Mouse (Mus musculus): Measurements from ENCODE around the gene Pde9a.

Pde9a gene

DNA sequence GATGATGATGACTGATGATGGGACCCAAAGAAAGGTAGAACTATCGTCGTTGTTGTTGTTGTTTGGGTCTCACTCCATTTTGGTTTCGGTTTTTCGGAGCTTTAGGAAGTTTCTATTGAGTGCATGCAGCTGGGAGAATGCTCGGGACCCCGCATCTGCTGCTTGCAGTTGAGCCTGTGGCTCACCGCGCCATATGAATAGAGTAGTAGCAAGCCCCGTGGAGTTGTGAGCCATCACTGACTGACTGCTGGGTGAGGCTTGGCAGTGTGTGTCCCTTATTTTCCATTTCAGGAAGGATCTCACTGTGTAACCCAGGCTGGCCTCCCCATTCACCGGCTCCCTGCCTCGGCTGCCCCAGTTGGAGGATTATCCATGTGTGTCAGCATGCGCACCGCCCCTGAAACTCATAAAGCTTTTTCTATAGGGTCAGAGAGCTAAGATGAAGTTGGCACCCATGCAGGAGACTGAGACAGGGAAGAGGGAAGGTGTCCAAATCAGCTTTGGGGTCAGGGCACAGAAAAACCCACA, 47.5 kb downstream of the Pde9a start:
- DNase-seq (ENCODE audit: low read depth, low spot score): no peak

DNA sequence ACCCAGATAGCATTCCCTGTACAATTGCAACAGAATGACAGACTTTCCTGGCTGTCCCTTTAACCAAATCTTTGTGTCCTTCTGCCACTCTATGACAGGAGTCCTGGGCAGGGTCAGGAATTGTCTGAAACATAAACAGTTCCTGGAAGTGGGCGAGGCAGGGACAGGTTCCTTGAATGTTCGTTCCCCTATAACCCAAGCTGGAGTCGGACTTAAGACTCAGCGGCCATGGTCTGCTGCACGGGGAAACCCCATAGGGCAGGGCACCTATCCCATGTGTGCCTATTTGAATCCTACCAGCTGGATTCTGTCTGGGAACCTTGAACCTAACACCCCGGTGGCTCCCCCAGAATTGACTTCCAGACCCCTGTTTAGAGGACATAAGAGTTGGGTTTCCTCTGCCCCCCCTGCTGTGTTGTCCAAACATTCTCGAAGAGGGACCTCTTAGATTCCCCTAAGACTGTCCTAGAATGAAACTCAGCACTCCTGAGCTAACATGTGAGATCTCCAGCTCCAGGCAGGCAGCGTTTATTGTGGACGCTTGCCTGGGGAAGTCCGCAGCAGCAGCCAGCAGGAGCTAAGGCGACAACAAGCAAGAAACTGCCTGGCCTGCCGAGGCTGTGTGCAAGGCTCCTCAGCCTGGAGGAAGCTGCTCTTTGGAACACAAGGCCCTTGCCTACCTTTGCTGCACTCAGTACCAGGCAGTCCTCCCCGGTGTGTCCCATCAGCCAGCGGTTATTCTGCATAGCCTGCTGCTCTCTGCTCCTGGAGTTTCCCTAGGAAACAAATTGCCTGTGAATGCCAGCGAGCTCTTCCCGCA, 48.2 kb downstream of the Pde9a start:
- DNase-seq (ENCODE audit: low read depth, low spot score): no peak

DNA sequence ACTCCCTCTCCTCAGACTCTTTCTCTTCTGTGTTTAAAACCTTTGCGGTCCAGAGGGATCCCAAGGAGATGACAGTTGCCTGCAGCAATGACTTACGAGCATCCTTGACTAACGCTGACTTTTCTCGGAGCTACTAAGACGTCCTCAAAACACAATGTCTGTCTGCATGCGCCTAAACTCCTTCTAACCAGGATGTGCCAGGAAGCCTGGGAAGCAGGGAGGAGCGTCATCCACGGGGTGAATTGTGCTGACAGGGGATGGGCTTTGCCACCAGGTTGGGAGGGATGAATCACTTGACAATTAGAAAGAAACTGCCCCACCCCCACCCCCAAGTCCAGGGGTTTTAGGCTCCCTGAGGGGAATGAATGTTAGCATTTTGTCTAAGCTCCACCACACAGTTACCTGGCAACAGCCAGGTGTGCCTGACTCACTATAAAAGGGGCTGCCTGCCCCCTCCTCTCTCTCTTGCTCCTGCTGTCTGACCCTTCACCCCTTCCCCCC, 48.9 kb downstream of the Pde9a start:
- no peak for DNase-seq (ENCODE audit: low read depth, low spot score)

DNA sequence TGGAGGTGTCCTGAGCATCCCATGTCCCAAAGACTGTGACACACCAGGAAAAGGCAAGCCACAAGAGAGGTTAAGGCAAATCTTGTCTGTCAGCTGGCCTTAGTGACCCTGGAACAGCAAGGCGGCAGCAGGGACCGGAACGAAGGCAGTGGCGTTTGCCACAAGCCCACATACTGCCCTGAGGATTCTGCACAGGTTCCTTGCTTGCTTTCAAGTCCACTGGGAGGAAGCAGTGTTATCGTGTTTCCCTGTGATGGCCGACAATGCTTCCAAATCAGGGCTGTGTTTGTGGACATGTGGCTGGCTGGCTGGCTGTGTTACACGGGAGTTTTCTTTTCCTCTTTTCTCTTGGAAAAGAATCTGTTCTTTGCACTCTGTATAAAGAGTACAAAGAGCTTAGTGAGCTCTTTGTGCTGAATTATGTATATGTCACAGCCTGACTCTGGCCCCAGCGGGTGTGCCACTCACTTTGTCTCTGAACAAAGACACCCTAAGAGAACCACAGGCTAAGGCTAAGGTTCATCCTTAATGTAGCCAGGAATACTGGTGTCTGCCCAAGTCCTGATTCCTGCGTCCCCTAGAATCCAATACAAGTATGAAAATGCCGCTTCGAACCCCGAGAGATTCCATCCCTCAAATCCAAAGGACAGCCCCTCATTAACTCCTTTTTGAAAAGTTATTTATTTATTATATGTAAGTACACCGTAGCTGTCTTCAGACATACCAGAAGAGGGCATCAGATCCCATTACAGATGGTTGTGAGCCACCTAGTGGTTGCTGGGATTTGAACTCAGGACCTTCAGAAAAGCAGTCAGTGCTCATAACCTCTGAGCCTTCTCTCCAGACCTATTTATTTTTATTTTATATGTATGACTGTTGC, 50.2 kb downstream of the Pde9a start:
- no peak for DNase-seq (ENCODE audit: low read depth, low spot score)

DNA sequence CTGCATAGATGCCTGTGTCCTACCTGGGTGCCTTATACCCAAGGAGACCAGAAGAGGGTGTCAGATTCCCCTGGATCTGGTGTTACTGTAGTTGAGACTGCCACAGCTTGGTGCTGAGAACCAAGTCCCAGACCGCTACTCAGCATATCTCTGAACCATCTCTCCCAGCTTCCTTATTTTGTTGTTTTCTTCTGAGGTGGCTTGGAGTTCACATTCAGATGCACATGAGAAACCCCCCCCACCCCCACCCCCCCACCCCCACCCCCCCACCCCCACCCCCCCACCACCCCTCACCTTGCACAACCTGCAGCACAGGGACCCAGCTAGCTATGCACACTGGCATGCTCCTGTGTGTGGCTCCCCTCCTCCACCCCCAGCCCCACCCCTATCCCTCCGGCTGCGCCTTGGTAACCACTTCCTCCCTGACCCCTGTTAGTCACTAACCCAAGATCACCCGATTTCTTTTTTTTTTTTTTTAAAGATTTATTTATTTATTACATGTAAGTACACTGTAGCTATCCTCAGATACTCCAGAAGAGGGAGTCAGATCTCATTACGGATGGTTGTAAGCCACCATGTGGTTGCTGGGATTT, 50.9 kb downstream of the Pde9a start:
- no peak for DNase-seq (ENCODE audit: low read depth, low spot score)

DNA sequence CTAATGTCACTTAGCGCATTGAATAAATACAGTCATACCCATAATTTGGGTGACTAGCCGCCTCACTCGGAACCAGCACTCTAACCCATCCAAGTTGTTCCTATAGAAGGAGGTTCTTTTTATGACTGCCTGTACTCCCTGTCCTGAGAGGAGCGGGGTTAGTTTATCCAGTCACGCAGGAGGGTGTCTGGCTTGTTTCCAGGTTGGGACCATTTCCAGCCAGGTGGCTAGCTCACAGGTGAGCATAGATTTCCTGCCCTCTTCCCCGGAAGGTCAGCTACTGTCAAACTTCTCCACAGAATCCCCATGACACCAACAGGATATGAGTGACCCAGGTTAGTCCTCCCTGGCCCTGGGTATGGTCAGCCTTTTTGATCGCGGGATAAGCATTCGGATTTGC, 51.5 kb downstream of the Pde9a start:
- DNase-seq (ENCODE audit: low read depth, low spot score): no peak

DNA sequence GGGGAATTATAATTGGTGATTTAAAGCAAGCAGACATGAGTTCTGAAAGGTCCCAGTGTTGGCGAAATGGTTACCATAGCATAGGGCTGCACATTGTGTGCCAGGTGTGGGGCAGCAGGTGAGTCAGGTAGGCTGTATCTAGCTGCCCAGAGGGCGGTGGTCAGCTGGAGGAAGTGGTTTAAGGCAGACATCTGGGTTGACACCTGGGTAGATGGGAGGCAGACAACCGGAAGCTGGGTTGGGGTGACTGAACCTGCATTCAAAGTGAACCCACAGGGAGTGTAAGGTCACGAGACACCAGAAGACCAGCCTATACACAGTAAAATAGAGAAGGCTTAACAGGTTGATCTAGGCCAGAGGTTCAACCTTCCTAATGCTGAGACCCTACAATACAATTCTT, 54.0 kb downstream of the Pde9a start:
- DNase-seq (ENCODE audit: low read depth, low spot score): no peak

DNA sequence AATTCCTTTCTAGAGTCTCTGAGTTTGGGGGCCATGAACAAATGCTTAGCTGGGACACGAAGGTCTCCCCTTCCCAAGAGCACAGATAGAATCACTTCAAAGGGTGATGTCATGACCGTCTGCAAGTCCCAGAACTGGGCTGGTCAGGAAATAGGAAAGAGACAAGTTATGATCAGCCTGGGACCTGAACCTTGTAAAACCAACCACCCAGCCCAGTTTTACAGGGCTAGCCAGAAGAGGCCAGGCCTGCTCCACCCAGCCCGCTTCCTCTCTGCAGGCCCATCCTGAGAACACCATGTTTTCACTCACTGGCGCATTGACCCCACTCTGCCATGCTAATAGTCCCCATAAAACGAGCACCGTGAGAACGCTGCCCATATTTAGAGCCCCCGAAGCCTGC, 56.5 kb downstream of the Pde9a start:
- DNase-seq (ENCODE audit: low read depth, low spot score): no peak

DNA sequence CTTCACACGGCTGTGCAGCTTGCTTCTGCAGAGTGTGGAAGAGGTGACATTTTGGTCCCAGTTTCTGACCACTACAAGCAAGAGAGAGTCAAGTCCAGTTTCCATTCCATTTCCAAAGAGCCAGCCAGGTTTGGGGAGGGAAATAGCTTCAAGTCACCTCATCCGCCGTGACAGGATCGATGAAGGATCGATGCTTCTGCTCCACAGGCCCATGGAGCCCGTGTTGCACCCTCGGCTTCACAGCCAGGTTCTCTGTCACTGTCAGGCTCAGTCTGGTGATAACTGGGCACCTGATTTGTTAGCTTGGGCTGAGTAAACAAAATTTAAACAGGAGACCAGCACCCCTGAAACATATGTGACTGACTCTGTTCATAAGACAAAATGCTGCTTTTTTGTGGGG, 58.2 kb downstream of the Pde9a start:
- no peak for DNase-seq (ENCODE audit: low read depth, low spot score)

DNA sequence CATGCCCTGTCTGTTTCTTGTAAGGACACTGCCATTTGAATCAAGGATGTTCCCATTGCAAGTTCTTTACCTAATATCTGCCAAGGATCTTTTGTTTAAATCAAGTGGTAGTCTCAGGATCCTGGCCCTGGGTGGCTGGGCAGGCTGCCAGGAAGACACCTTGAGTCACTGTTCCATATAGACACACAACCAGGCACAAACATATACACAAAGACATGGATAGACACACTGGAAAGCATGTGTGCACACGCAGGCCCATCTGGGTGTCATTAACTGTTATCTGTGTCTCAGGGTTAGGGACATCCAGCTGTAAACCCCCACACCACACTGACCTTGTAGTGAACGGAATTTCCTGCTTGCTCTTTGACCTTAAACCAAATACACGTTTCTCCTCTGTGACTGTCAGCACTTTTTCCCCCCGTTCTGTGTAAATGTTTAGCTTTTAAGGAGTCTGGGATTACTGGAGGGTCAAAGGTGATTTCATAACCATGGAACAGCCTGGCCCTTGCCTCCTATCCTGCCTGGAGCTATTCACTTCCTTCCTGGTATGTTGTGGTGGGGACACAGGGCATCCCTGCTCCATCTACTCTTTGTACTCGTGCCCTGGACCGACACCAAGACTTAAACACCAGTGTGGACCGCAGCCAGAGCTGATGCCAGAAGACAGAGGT, 59.2 kb downstream of the Pde9a start:
- DNase-seq (ENCODE audit: low read depth, low spot score): no peak

DNA sequence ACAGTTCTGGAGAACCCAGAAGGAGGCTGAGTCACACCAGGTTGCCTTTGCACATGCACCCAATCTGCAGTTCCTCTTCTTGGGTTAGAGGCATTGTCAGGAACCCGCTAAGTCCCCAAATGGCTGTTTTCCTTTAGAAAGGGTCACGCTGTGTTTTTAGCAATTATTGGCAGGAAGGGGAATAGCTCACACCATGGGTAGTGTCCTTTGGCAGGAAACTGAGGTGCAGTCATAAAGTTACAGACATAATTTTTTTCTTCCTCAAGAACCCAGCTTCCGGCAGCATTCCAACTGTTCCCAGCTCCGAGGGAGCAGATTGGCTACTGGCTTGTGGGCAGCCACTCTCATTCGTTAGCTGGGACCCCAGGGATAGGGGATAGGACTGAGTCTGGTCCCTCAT, 61.8 kb downstream of the Pde9a start:
- no peak for DNase-seq (ENCODE audit: low read depth, low spot score)

DNA sequence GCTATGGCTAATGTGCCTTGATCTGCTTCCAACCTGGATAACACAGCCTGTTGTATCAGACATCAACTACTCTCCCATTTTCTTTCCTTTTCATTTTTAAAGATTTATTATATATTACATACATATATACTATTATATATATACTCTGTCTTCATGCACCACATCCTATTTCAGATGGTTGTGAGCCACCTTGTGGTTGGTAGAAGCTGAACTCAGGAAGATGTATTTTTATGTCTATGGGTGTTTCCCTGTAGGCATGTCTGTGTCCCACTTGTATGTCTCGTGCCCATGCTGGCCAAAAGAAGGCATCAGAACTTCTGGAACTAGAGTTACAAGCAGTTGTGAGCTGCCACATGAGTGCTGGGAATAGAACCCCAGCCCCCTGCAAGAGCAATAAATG, 62.5 kb downstream of the Pde9a start:
- no peak for DNase-seq (ENCODE audit: low read depth, low spot score)

DNA sequence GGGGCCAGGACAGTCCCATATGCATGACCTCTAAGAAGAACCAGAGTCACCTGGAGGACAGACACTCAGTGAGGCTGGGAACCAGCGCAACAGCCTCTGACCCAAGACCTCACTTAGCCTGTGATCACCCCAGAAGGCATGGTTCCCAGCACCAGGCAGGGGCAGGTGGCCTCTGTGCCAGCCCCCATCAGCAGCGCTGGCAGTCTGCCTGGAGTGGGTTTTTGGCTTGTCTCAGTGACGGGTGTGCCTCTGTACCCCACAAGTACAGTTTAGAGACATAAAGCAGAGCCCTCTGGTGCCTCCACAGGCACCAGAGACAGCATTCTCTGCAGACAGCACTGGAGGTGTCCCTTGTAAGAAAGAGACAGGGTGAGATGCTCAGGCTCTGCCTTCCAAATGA, 64.2 kb downstream of the Pde9a start:
- no peak for DNase-seq (ENCODE audit: low read depth, low spot score)

DNA sequence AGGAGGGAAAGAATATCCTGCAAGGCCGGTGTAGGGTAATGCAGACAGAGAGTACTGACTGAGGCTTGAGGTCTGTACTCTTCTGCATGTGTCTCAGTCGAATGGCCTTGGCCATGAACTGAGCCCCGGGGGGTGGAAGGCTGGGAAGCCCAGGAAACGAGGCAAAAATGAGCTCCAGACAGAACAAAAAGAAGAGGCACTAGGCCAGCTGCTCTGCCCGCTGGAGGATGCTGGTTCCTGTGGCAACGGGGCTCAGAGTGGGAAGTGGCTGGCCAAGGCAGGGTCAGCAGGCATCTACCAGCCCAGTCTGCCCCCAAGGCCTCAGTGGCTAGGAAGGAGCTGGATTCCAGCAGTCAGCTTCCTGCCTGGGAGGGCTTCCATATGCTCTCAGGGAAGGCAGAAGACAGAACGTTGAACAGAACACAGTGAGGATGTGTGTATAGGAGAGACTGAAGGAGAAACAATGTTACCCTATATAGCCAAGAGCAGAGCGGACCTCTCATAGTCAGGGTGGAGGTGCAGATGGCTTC, 65.2 kb downstream of the Pde9a start:
- no peak for DNase-seq (ENCODE audit: low read depth, low spot score)

DNA sequence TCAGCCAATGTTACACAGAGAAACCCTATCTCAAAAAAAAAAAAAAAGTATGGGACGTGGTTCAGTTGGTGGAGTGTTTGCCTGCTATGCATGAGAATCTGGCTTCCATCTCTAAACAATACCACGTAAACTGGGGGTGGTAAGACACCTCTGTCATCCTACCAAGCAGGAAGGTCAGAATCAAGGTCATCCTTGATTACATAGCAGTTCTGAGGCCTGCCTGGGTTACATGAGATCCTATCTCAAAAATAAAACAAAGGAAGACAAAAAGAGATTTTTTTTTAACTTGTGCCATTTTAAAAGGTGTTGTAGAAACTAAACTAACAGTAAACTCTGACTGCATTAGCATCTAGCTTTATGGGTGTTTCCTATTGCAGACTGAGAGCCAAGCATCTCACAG, 66.8 kb downstream of the Pde9a start:
- no peak for DNase-seq (ENCODE audit: low read depth, low spot score)

DNA sequence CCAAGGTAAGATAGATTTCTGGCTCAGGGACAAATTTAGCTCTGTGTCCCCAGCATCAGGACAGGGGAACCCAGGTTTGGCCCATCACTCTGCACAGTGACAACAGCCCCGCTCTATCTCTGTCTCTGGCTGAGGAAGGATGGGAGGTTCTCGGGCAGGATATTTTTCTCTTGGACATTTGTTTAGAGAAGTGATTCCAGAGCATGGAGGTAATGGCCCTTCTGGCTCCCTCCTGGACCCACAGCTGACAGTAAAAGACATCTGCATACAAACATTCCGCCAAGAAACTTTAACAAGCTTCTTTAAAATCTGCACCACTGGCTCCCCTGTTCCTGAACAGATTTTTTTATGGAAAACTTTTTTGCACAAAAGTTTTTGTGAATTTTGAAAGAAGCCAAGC, 67.5 kb downstream of the Pde9a start:
- DNase-seq (ENCODE audit: low read depth, low spot score): no peak

DNA sequence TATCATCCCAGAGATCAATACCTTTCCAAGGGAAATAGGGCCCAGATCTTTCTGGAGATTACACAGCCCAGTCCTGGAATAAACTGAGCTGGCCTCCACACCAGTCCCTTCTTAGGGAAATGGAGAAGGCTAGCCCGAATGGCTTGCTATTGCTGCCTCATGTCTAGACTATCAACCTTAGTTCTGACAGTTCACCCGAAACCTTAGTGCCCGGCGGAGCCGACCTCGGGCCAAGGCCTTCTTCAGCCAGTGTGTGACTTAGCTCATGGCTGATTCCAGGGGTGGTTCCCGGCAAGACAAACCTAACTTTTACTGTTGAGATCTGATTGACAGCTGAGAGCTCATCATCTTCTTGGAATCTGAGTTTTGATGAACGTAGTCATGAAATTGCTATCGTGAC, 68.0 kb downstream of the Pde9a start:
- no peak for DNase-seq (ENCODE audit: low read depth, low spot score)

DNA sequence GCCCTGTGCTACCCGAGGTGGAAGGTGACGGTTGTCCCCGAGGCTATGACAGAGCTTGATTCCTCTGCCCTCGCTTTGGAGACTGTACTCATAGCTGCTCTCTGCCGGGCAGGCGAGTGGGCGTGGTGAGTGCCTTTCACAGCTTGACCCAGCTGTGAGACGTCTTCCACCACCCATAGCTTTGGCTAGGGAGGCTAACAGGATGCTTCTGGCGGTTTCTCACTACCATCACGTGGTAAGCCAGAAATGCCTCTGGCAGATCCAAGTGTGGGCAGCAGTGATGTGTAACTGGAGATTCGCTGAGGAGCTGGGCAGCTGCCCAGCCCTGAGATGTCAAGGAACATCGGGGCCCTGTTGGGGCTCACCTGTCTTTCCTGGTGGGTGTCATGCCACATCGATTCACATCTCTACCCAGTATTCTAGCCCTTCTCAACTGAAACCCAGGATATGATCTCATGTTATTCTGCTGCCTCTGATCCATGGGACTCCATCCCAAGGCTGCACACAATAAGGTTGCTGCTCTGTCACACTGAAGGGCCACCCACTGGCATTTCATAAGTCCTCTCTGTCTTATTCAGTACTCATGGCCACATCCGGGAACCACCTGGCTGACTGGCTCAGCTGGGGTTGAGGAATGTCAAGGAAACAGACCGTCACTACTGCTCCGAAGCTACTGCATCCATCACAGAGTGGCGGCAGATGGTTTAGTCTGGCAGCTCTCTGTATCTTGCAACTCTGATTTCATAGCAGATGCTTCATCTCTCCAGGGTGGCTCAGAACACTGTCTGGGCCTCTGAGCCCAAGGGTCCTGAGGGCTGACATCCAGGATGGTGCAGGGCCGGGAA, 70.9 kb downstream of the Pde9a start:
- no peak for DNase-seq (ENCODE audit: low read depth, low spot score)

DNA sequence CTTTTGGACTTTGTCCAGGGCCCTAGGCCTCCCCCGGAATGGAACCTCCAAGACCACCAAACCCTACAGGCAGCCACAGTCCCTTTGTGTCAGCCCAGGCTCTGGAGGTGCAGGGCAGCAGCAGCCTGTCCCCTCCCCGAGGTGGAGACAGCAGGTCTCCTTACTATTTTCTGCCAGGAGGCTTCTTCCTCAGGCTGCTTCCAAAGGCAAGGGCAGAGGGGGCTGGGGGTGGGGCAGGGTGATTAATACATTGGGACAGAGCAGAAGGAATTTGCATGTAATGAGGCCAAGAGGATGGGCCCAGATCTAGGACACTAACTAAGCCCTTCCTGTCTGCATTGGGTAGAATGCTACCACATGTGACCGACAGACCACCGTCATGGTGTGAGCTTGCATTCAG, 74.4 kb downstream of the Pde9a start:
- DNase-seq (ENCODE audit: low read depth, low spot score): no peak

DNA sequence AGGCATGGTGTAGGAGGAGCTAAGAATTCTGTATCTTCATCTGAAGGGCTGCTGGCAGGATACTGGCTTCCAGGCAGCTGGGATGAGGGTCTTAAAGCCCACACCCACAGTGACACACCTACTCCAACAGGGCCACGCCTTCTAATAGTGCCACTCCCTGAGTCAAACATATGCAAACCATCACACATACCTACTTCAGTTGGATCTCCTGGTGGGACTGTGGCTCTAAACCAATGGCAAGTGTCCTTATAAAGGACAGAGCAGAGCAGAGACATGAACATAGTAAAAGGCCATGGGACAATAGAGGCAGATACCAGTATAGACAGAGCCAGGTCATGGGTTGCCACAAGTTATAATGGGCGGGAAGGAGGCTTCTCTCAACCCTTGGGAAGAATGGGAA, 76.5 kb downstream of the Pde9a start:
- DNase-seq (ENCODE audit: low read depth, low spot score): no peak
